9 mouse cellular contexts compared by ENCODE assay signal in the genomic region with DNA sequence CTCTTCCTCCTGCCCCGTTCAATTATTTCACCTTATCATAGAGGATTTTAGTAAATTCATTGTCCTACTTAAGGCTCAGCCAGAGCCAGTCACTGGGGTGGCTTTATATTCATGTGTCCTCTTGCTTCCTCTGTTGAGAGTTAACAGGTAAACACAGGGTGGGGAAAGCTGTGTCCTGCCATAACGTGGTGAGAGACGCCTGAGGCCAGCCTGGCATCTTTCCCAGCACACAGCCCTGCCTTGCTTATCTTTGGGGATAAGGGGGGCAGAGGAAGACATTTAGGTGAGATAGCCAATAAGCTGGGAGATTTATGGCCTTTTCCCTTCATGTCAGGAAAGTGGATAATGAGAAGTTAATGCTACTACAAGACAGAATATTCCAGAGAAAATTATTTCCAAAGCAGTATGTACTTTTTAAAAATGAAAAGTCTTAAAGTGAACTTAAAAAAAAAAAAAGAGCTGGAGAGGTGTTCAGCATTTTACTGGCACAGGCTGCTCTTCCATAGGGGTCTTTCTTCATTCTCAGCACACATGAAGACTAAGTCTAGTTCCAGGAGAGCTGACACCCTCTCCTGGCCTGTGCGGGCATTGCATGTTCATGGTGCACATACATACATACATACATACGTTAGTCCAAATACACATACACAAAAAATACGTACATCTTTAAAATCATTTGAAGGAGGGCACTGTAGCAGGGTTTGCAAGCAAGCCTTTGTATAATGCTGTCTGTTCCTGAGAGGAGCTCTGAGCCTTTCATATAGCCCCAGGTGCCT.
DNase-seq lines count a peak whose midpoint lies in the region; ATAC-seq lines count a peak whose summit lies in the region.
"Had no signal": no experiment of that assay in that cellular context is flagged by ENCODE, and none has a peak within 500 bp of the region (broad histone marks: within the 10 kb centered on the region; RNA-seq: fewer than 3 reads in every experiment).

No protein-coding gene starts in this region.

- peaks cover 4% of the 10 kb centered on the region for H3K9me3 ChIP-seq in heart, embryonic 10.5 days
- peaks cover 4% of the 10 kb centered on the region for H3K9me3 ChIP-seq in heart, embryonic 11.5 days (replicated peaks; ENCODE audit: control insufficient read depth, low read length)
- peaks cover 5% of the 10 kb centered on the region for H3K9me3 ChIP-seq in liver, embryonic 12.5 days (replicated peaks)

- H3K4me3 ChIP-seq in heart, embryonic 10.5 days = no peak overlapping the region
- H3K4me3 ChIP-seq in heart, embryonic 11.5 days (ENCODE audit: low read depth, low read length) = no peak overlapping the region
- H3K4me3 ChIP-seq in liver, embryonic 12.5 days = 0 out of 2 replicates have a peak overlapping the region, but pooled peaks have one; percentile 36
- H3K4me3 ChIP-seq: megakaryocyte, embryonic 14.5 days had no signal

- peaks cover 11% of the 10 kb centered on the region for H3K27me3 ChIP-seq in heart, embryonic 10.5 days (ENCODE audit: insufficient read depth, poor library complexity, severe bottlenecking)
- H3K27me3 ChIP-seq in heart, embryonic 11.5 days (ENCODE audit: control insufficient read depth, insufficient read depth, low read length) = no peaks in the 10 kb centered on the region
- H3K27me3 ChIP-seq in liver, embryonic 12.5 days (replicated peaks) = no peaks in the 10 kb centered on the region
- H3K27me3 ChIP-seq: megakaryocyte, embryonic 14.5 days had no signal

- H3K9ac ChIP-seq in heart, embryonic 11.5 days (ENCODE audit: low read depth, low read length) = no peak overlapping the region; the same call in 1 of the 2 replicates
- H3K9ac ChIP-seq in liver, embryonic 12.5 days = peak overlapping the region; percentile 40; the same call in 1 of the 2 replicates

- 61% methylated on average over 6 of the region's 6 CpGs for WGBS in heart, embryonic 10.5 days
- WGBS in heart, embryonic 11.5 days (ENCODE audit: insufficient replicate concordance) = 55% methylated on average over 6 of the region's 6 CpGs
- WGBS in liver, embryonic 12.5 days (ENCODE audit: insufficient replicate concordance) = 59% methylated on average over 6 of the region's 6 CpGs

- H3K4me1 ChIP-seq in heart, embryonic 10.5 days = peaks cover 60% of the 10 kb centered on the region
- H3K4me1 ChIP-seq in heart, embryonic 11.5 days (ENCODE audit: control insufficient read depth, insufficient read depth, low read length) = peaks cover 55% of the 10 kb centered on the region
- peaks cover 100% of the 10 kb centered on the region for H3K4me1 ChIP-seq in liver, embryonic 12.5 days

- H3K4me2 ChIP-seq in heart, embryonic 11.5 days = no peak overlapping the region
- H3K4me2 ChIP-seq in liver, embryonic 12.5 days = peak overlapping the region; percentile 70

- no peak for ATAC-seq in heart, embryonic 11.5 days (replicated peaks; ENCODE audit: insufficient number of reproducible peaks, low FRiP score, low TSS enrichment)
- ATAC-seq in common myeloid progenitor, adult 5-6 weeks (replicated peaks; ENCODE audit: low read depth, poor library complexity, severe bottlenecking) = peak; percentile 10; the same call in 1 of the 2 replicates
- ATAC-seq in liver, embryonic 12.5 days = no peak

- intact Hi-C loops in left cerebral cortex, postnatal 36 days (cut with DNase I) = no loop called here

- 0 out of 2 replicates have a peak overlapping the region, but pooled peaks have one; percentile 29 for H3K27ac ChIP-seq in heart, embryonic 10.5 days
- H3K27ac ChIP-seq in heart, embryonic 11.5 days (ENCODE audit: low read depth, low read length) = no peak overlapping the region
- H3K27ac ChIP-seq in liver, embryonic 12.5 days = peak overlapping the region; percentile 81

- peaks cover 6% of the 10 kb centered on the region; the same call in 1 of the 2 replicates for H3K36me3 ChIP-seq in heart, embryonic 10.5 days
- H3K36me3 ChIP-seq in heart, embryonic 11.5 days (ENCODE audit: control insufficient read depth, insufficient read depth, low read length) = peaks cover 5% of the 10 kb centered on the region
- H3K36me3 ChIP-seq in liver, embryonic 12.5 days = peaks cover 29% of the 10 kb centered on the region

- DNase-seq in heart, embryonic 10.5 days (ENCODE audit: low spot score) = no peak
- peak; percentile 37 for DNase-seq in ES-CJ7 (ENCODE audit: low read depth, low spot score)
- no peak for DNase-seq in layer of hippocampus, postnatal 36 days
- no peak for DNase-seq in embryo, embryonic 9.5 days (ENCODE audit: extremely low spot score)
- DNase-seq in left cerebral cortex, postnatal 36 days (ENCODE audit: low spot score in 2 of 2) = no peak
